ENCODE assay signal across 28 mouse cellular contexts in genomic region chr13:81072214-81072613, GRCm38 (mm10).
DNase-seq lines count a peak whose midpoint lies in the region; ATAC-seq and TF ChIP-seq lines count a peak whose summit lies in the region.
"Had no signal": no experiment of that assay in that cellular context is flagged by ENCODE, and none has a peak within 500 bp of the region (broad histone marks: within the 10 kb centered on the region; RNA-seq: fewer than 3 reads in every experiment).

No protein-coding gene starts in this region.

- no peak overlapping the region for H3K4me3 ChIP-seq in forebrain, embryonic 14.5 days (ENCODE audit: low read depth, low read length)
- no peak overlapping the region for H3K4me3 ChIP-seq in forebrain, postnatal 0 days (ENCODE audit: low read depth, low read length)
- H3K4me3 ChIP-seq in midbrain, embryonic 15.5 days, result no peak overlapping the region
- H3K4me3 ChIP-seq in midbrain, embryonic 10.5 days, result no peak overlapping the region
- H3K4me3 ChIP-seq: embryonic facial prominence, embryonic 10.5 days; embryonic facial prominence, embryonic 13.5 days; erythroblast, embryonic 14.5 days; forebrain, embryonic 12.5 days; gastrocnemius, adult 2 months; heart, embryonic 12.5 days; heart, embryonic 15.5 days had no signal

- H3K27me3 ChIP-seq in forebrain, embryonic 14.5 days (replicated peaks; ENCODE audit: control insufficient read depth, insufficient read depth, low read length), result no peaks in the 10 kb centered on the region
- H3K27me3 ChIP-seq in forebrain, postnatal 0 days (ENCODE audit: insufficient read depth, low read length), result no peaks in the 10 kb centered on the region
- no peaks in the 10 kb centered on the region for H3K27me3 ChIP-seq in midbrain, embryonic 15.5 days (replicated peaks)
- H3K27me3 ChIP-seq in midbrain, embryonic 10.5 days (ENCODE audit: low read depth, poor library complexity, severe bottlenecking), result no peaks in the 10 kb centered on the region
- H3K27me3 ChIP-seq: embryonic facial prominence, embryonic 13.5 days; forebrain, embryonic 12.5 days; heart, embryonic 12.5 days; heart, embryonic 15.5 days had no signal

- H3K9me3 ChIP-seq in forebrain, embryonic 14.5 days (replicated peaks; ENCODE audit: control insufficient read depth, low read length), result no peaks in the 10 kb centered on the region
- no peaks in the 10 kb centered on the region for H3K9me3 ChIP-seq in forebrain, postnatal 0 days (ENCODE audit: low read length)
- no peaks in the 10 kb centered on the region for H3K9me3 ChIP-seq in midbrain, embryonic 15.5 days
- H3K9me3 ChIP-seq in midbrain, embryonic 10.5 days (replicated peaks), result 0 out of 2 replicates have a peak, but pooled peaks cover 5% of the 10 kb centered on the region
- H3K9me3 ChIP-seq: embryonic facial prominence, embryonic 13.5 days; forebrain, embryonic 12.5 days; heart, embryonic 15.5 days had no signal

- H3K4me1 ChIP-seq in forebrain, embryonic 14.5 days (ENCODE audit: control insufficient read depth, insufficient read depth, low read length), result no peaks in the 10 kb centered on the region
- no peaks in the 10 kb centered on the region for H3K4me1 ChIP-seq in forebrain, postnatal 0 days (ENCODE audit: insufficient read depth)
- no peaks in the 10 kb centered on the region for H3K4me1 ChIP-seq in midbrain, embryonic 15.5 days
- H3K4me1 ChIP-seq in midbrain, embryonic 10.5 days, result no peaks in the 10 kb centered on the region
- H3K4me1 ChIP-seq: embryonic facial prominence, embryonic 10.5 days; embryonic facial prominence, embryonic 13.5 days; forebrain, embryonic 12.5 days; heart, embryonic 15.5 days had no signal

- no peak for TF ChIP-seq CTCF in forebrain, postnatal 0 days (IDR thresholded peaks at IDR 0.05; ENCODE audit: low read depth)
- TF ChIP-seq CTCF in brain, embryonic 14.5 days (IDR thresholded peaks at IDR 0.05; ENCODE audit: borderline replicate concordance, extremely low read depth, insufficient read depth, insufficient read length), result no peak

- H3K9ac ChIP-seq in forebrain, embryonic 14.5 days (ENCODE audit: low read length), result no peak overlapping the region
- no peak overlapping the region for H3K9ac ChIP-seq in forebrain, postnatal 0 days
- no peak overlapping the region for H3K9ac ChIP-seq in midbrain, embryonic 15.5 days
- H3K9ac ChIP-seq: embryonic facial prominence, embryonic 13.5 days; forebrain, embryonic 12.5 days; heart, embryonic 12.5 days; heart, embryonic 15.5 days; hindbrain, embryonic 14.5 days had no signal

- no peak for ATAC-seq in forebrain, embryonic 14.5 days
- ATAC-seq in forebrain, postnatal 0 days, result no peak
- ATAC-seq in midbrain, embryonic 15.5 days (replicated peaks), result 0 out of 2 replicates have a peak, but pooled peaks have one; percentile 9
- ATAC-seq in inflammation-experienced regulatory T-cells, adult 6 months, result peak; percentile 54
- ATAC-seq: forebrain, embryonic 16.5 days; intestine, embryonic 16.5 days had no signal

- H3K36me3 ChIP-seq in forebrain, embryonic 14.5 days (ENCODE audit: control insufficient read depth, insufficient read depth, low read length), result no peaks in the 10 kb centered on the region
- H3K36me3 ChIP-seq in forebrain, postnatal 0 days (ENCODE audit: insufficient read depth), result no peaks in the 10 kb centered on the region
- no peaks in the 10 kb centered on the region for H3K36me3 ChIP-seq in midbrain, embryonic 15.5 days (replicated peaks)
- H3K36me3 ChIP-seq in midbrain, embryonic 10.5 days, result no peaks in the 10 kb centered on the region
- H3K36me3 ChIP-seq: embryonic facial prominence, embryonic 10.5 days; embryonic facial prominence, embryonic 13.5 days; forebrain, embryonic 12.5 days; heart, embryonic 12.5 days; heart, embryonic 15.5 days had no signal

- TF ChIP-seq POLR2A in brain, embryonic 14.5 days (IDR thresholded peaks at IDR 0.05; ENCODE audit: borderline replicate concordance, extremely low read depth, insufficient read depth, insufficient read length, poor library complexity, severe bottlenecking), result no peak

- DNase-seq in forebrain, embryonic 14.5 days (ENCODE audit: low spot score), result peak; percentile 4
- no peak for DNase-seq in forebrain, postnatal 0 days
- DNase-seq in midbrain, embryonic 10.5 days (ENCODE audit: low spot score), result no peak
- DNase-seq in brain, embryonic 14.5 days (ENCODE audit: low read depth), result peak; percentile 34
- DNase-seq in right cerebral cortex, postnatal 25 days, result no peak
- no peak for DNase-seq in lung, postnatal 25 days (ENCODE audit: low spot score)
- DNase-seq: adrenal gland, postnatal 10 days; cerebellum, adult 11-12 months; cerebellum, adult 8-10 months; cerebellum, postnatal 10 days; cerebellum, postnatal 36 days; embryo, embryonic 11 days; gastrocnemius, adult 2 months; gastrocnemius, postnatal 14 days; heart, adult 18-20 months; heart, postnatal 10 days; heart, postnatal 4 days had no signal

- 61% methylated on average over 5 of the region's 5 CpGs for WGBS in forebrain, embryonic 14.5 days
- WGBS in forebrain, postnatal 0 days, result 66% methylated on average over 5 of the region's 5 CpGs
- 73% methylated on average over 5 of the region's 5 CpGs for WGBS in midbrain, embryonic 15.5 days
- 93% methylated on average over 5 of the region's 5 CpGs for WGBS in midbrain, embryonic 10.5 days

- no peak overlapping the region for H3K4me2 ChIP-seq in forebrain, embryonic 14.5 days (ENCODE audit: low read length)
- H3K4me2 ChIP-seq in forebrain, postnatal 0 days (ENCODE audit: low read depth), result no peak overlapping the region
- H3K4me2 ChIP-seq in midbrain, embryonic 15.5 days, result no peak overlapping the region
- H3K4me2 ChIP-seq: embryonic facial prominence, embryonic 13.5 days; forebrain, embryonic 12.5 days; heart, embryonic 12.5 days; heart, embryonic 15.5 days; hindbrain, embryonic 14.5 days had no signal

- H3K27ac ChIP-seq in forebrain, embryonic 14.5 days (ENCODE audit: low read depth, low read length), result no peak overlapping the region
- H3K27ac ChIP-seq in forebrain, postnatal 0 days (ENCODE audit: low read depth, low read length), result no peak overlapping the region
- H3K27ac ChIP-seq in midbrain, embryonic 15.5 days, result no peak overlapping the region
- no peak overlapping the region for H3K27ac ChIP-seq in midbrain, embryonic 10.5 days (replicated peaks)
- H3K27ac ChIP-seq: embryonic facial prominence, embryonic 10.5 days; embryonic facial prominence, embryonic 13.5 days; forebrain, embryonic 12.5 days; gastrocnemius, adult 2 months; heart, embryonic 15.5 days; hindbrain, embryonic 14.5 days had no signal

Comparison
In these comparisons a context has a peak if more than half of its experiments do, and no peak if none do; other contexts are left out.
1. DNase-seq: peak in forebrain, embryonic 14.5 days (single experiment) and brain, embryonic 14.5 days (single experiment); none in forebrain, postnatal 0 days (single experiment), midbrain, embryonic 10.5 days (single experiment), right cerebral cortex, postnatal 25 days (single experiment) and lung, postnatal 25 days (single experiment).
2. ATAC-seq: peak in midbrain, embryonic 15.5 days (single experiment) and inflammation-experienced regulatory T-cells, adult 6 months (single experiment); none in forebrain, embryonic 14.5 days (single experiment) and forebrain, postnatal 0 days (single experiment).